In genomic region chr2:68349593-68350383, GRCm38 (mm10) we compare ENCODE assay signal across 8 mouse cellular contexts.
DNase-seq lines count a peak whose midpoint lies in the region; ATAC-seq and TF ChIP-seq lines count a peak whose summit lies in the region.

No protein-coding gene starts in this region.

- TF ChIP-seq CTCF in E14TG2a.4 (conservative IDR thresholded peaks at IDR 0.05; ENCODE audit: low read length), result peak; percentile 72
- 0 out of 2 replicates have a peak, but pooled peaks have one; percentile 20 for TF ChIP-seq CTCF in embryonic fibroblast, embryonic 13.5 days (IDR thresholded peaks at IDR 0.05; ENCODE audit: borderline replicate concordance, insufficient read depth, low read length)
- peak; percentile 97 for TF ChIP-seq CTCF in layer of hippocampus, adult 2 months (conservative IDR thresholded peaks at IDR 0.05)

- H3K27ac ChIP-seq in embryonic fibroblast, embryonic 13.5 days (ENCODE audit: insufficient read depth, low read length), result no peak overlapping the region
- no peak overlapping the region for H3K27ac ChIP-seq in hindbrain, embryonic 10.5 days
- peak overlapping the region; percentile 79 for H3K27ac ChIP-seq in layer of hippocampus, adult 2 months
- H3K27ac ChIP-seq in lung, embryonic 15.5 days, result no peak overlapping the region

- no peak overlapping the region for H3K9ac ChIP-seq in lung, embryonic 15.5 days

- WGBS in hindbrain, embryonic 10.5 days, result 60% methylated on average over 24 of the region's 24 CpGs
- WGBS in lung, embryonic 15.5 days, result 50% methylated on average over 24 of the region's 24 CpGs

- H3K4me3 ChIP-seq in E14TG2a.4 (replicated peaks; ENCODE audit: low read length), result no peak overlapping the region
- no peak overlapping the region for H3K4me3 ChIP-seq in embryonic fibroblast, embryonic 13.5 days (ENCODE audit: insufficient read depth, low read length)
- H3K4me3 ChIP-seq in hindbrain, embryonic 10.5 days, result no peak overlapping the region
- peak overlapping the region; percentile 41 for H3K4me3 ChIP-seq in layer of hippocampus, adult 2 months
- no peak overlapping the region for H3K4me3 ChIP-seq in lung, embryonic 15.5 days

- no peaks in the 10 kb centered on the region for H3K36me3 ChIP-seq in E14TG2a.4 (ENCODE audit: insufficient read depth, low read length)
- H3K36me3 ChIP-seq in hindbrain, embryonic 10.5 days, result peaks cover 61% of the 10 kb centered on the region
- H3K36me3 ChIP-seq in lung, embryonic 15.5 days, result no peaks in the 10 kb centered on the region

- H3K27me3 ChIP-seq in E14TG2a.4 (ENCODE audit: insufficient read depth, low read length), result peaks cover 46% of the 10 kb centered on the region
- H3K27me3 ChIP-seq in hindbrain, embryonic 10.5 days (ENCODE audit: insufficient read depth, poor library complexity, severe bottlenecking), result no peaks in the 10 kb centered on the region
- no peaks in the 10 kb centered on the region for H3K27me3 ChIP-seq in lung, embryonic 15.5 days

- peaks cover 8% of the 10 kb centered on the region; the same call in 1 of the 2 replicates for H3K4me1 ChIP-seq in E14TG2a.4 (replicated peaks; ENCODE audit: low read depth, low read length)
- no peaks in the 10 kb centered on the region for H3K4me1 ChIP-seq in embryonic fibroblast, embryonic 13.5 days (ENCODE audit: control insufficient read depth, insufficient read depth, low read length)
- peaks cover 32% of the 10 kb centered on the region for H3K4me1 ChIP-seq in hindbrain, embryonic 10.5 days (replicated peaks)
- H3K4me1 ChIP-seq in lung, embryonic 15.5 days, result 0 out of 2 replicates have a peak, but pooled peaks cover 3% of the 10 kb centered on the region

- H3K4me2 ChIP-seq in lung, embryonic 15.5 days, result no peak overlapping the region

- peak; percentile 37; the same call in 1 of the 2 replicates for ATAC-seq in lung, embryonic 15.5 days (ENCODE audit: borderline replicate concordance, extremely low read depth, low FRiP score, low TSS enrichment)

- H3K9me3 ChIP-seq in E14TG2a.4 (ENCODE audit: low read length), result peaks cover 20% of the 10 kb centered on the region
- H3K9me3 ChIP-seq in hindbrain, embryonic 10.5 days, result no peaks in the 10 kb centered on the region
- no peaks in the 10 kb centered on the region for H3K9me3 ChIP-seq in lung, embryonic 15.5 days

- TF ChIP-seq POLR2A in embryonic fibroblast, embryonic 13.5 days (IDR thresholded peaks at IDR 0.05; ENCODE audit: low read depth, low read length), result no peak

- DNase-seq in brain, adult 2 months (ENCODE audit: low read depth, low spot score), result peak; percentile 93
- DNase-seq in hindbrain, embryonic 10.5 days (ENCODE audit: low spot score), result peak; percentile 79
- DNase-seq in layer of hippocampus, adult 2 months (ENCODE audit: low spot score in 2 of 2), result peak; percentile 84 to 92
- peak; percentile 83 for DNase-seq in ovary, postnatal 14 days (ENCODE audit: low spot score)
- peak; percentile 79 for DNase-seq in thymus, postnatal 14 days

Comparison
In these comparisons a context has a peak if more than half of its experiments do, and no peak if none do; other contexts are left out.
1. CTCF ChIP-seq: peak in every context shown above with its lines; median percentile 97 in layer of hippocampus, adult 2 months; 72 in E14TG2a.4; 20 in embryonic fibroblast, embryonic 13.5 days.